Mouse (Mus musculus) midbrain, embryonic 11.5 days (tissue): ENCODE results near the gene As3mt. TPM values are rescaled to one million over a fixed set of nuclear protein-coding genes. Genes with fewer than 3 reads are reported as not detected.
"Not testable (repeated sequence)": the region's sequence is repeated elsewhere in the genome, so short reads cannot be mapped to it uniquely, and the experiment has no call there.

Source experiments
- ATAC-seq: fragments of 200-750 bp; cut with Nextera tagmentation; 2 replicates; pipeline ENCODE4 v1.8.0; 2017; ENCODE audit warnings: moderate TSS enrichment, moderate library complexity; ENCODE audit not compliant: low FRiP score
- DNase-seq: peaks from one replicate; pipeline ENCODE4 v3.0.0; 2015; ENCODE audit warnings: low spot score; ENCODE audit errors: missing footprints
- H3K27ac ChIP-seq: fragments of 300-500 bp; sonication (generic); 2 replicates; pipeline ENCODE4 v1.5.1; 2014; ENCODE audit warnings: low read depth, low read length
- H3K27me3 ChIP-seq: fragments of 300-500 bp; sonication (generic); 2 replicates; pipeline ENCODE4 v1.6.1; 2014; ENCODE audit warnings: mild to moderate bottlenecking, low read length, moderate library complexity, mixed read lengths; ENCODE audit not compliant: control insufficient read depth, insufficient read depth
- H3K36me3 ChIP-seq: fragments of 300-500 bp; sonication (generic); 2 replicates; pipeline ENCODE4 v1.6.1; 2014; ENCODE audit warnings: mild to moderate bottlenecking, low read length, moderate library complexity, mixed read lengths; ENCODE audit not compliant: control insufficient read depth, insufficient read depth
- H3K4me1 ChIP-seq: fragments of 300-500 bp; sonication (generic); 2 replicates; pipeline ENCODE4 v1.6.1; 2014; ENCODE audit warnings: low read length; ENCODE audit not compliant: control insufficient read depth, insufficient read depth
- H3K4me2 ChIP-seq: fragments of 300-500 bp; sonication (generic); 2 replicates; pipeline ENCODE4 v1.6.1; 2014; ENCODE audit warnings: mild to moderate bottlenecking, moderate library complexity
- H3K4me3 ChIP-seq: fragments of 300-500 bp; sonication (generic); 2 replicates; pipeline ENCODE4 v1.5.1; 2014; ENCODE audit warnings: low read depth, low read length
- H3K9ac ChIP-seq: fragments of 300-500 bp; sonication (generic); 2 replicates; pipeline ENCODE4 v1.6.1; 2014; ENCODE audit warnings: low read length
- H3K9me3 ChIP-seq: fragments of 300-500 bp; sonication (generic); 2 replicates; pipeline ENCODE4 v1.6.1; 2016; ENCODE audit warnings: low read length; ENCODE audit not compliant: control insufficient read depth
- WGBS: fragments of 180-500 bp; shearing (Covaris S2); extraction: QIAGEN DNeasy Blood & Tissue Kit; methylation state at CpG from one replicate; pipeline ENCODE4 v1.1.7; 2014; 5-methylcytosine and 5-hydroxymethylcytosine counted together
- polyA plus RNA-seq: library from polyadenylated mRNA; unstranded; fragments of >200 nt; fragmentation: Nextera tagmentation; extraction: Ambion mirVana; gene quantifications from 2 replicates; pipeline ENCODE4 v1.2.1, GENCODE M21; 2014

The As3mt gene
- polyA plus RNA-seq, 1 experiment from 2014 or later, result 37.6 TPM

DNA sequence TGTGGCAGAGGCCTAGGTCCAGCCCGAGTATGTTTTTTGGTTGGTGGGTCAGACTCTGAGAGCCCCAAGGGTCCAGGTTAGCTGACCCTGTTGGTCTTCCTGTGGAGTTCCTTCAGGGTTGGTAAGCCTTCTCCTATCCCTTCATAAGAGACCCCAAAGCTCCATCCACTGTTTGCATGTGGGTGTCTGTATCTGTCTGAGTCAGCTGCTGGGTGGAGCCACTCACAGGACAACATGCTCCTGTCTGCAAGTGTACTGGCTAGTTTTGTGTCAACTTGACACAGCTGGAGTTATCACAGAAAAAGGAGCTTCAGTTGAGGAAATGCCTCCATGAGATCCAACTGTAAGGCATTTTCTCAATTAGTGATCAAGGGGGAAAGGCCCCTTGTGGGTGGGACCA is 71.9 kb downstream of the As3mt start:
- 100% methylated on average over 1 of the region's 1 CpGs for WGBS
- not testable (repeated sequence) for H3K36me3 ChIP-seq, H3K27me3 ChIP-seq, ATAC-seq, H3K4me3 ChIP-seq, H3K4me1 ChIP-seq, H3K9ac ChIP-seq, H3K4me2 ChIP-seq, H3K27ac ChIP-seq, H3K9me3 ChIP-seq, DNase-seq

DNA sequence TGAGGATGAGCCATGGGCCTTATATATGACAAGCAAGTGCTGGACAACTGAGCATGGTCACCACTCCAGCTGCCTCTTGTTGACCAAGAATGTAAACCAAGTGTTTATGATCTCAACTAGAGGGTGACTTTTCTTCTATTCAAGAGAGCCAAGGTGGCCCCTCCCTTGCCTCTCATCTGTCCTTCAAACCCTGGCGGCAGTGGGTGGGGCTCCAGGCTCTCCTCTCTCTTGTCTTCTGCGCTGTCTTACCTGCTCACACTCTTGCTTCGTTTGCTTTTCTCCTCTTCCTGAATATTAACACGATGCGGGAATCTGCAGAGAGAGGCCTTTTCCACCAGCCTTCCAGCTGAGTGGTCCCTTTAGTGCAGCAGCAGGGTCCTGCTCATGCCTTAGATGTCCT is 76.8 kb downstream of the As3mt start:
- Histone ChIP-seq H3K4me3 (no peak overlapping the region), H3K4me1 (no peaks in the 10 kb centered on the region), H3K27me3 (no peaks in the 10 kb centered on the region), H3K36me3 (no peaks in the 10 kb centered on the region), H3K9ac (no peak overlapping the region), H3K4me2 (no peak overlapping the region), H3K9me3 (no peaks in the 10 kb centered on the region), H3K27ac (no peak overlapping the region)
- ATAC-seq, result no peak
- 71% methylated on average over 5 of the region's 5 CpGs for WGBS
- no peak for DNase-seq

DNA sequence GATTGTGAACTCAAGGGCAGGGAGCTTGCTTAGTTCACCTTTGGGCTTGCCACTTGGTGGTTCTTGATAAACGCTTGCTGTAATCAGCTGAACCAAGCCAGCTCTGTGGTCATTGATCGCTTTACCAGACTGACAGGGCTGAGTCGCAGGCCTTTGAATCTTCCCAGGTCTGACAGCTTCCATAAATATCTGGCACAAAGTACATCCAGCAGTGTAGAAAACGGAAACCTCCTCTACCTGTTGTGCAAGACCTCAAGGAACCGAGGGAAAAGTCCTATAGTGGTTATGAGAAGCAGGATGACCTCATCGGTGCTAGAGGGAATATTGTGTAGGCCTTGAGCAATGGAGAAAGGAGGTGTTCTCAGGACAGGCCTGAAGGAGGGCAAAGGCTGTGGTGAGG is 77.2 kb downstream of the As3mt start:
- Histone ChIP-seq H3K27me3 (no peaks in the 10 kb centered on the region), H3K4me1 (no peaks in the 10 kb centered on the region), H3K4me2 (no peak overlapping the region), H3K4me3 (no peak overlapping the region), H3K36me3 (no peaks in the 10 kb centered on the region), H3K9ac (no peak overlapping the region), H3K9me3 (no peaks in the 10 kb centered on the region), H3K27ac (no peak overlapping the region)
- 92% methylated on average over 6 of the region's 6 CpGs for WGBS
- ATAC-seq (no peak), DNase-seq (no peak)

DNA sequence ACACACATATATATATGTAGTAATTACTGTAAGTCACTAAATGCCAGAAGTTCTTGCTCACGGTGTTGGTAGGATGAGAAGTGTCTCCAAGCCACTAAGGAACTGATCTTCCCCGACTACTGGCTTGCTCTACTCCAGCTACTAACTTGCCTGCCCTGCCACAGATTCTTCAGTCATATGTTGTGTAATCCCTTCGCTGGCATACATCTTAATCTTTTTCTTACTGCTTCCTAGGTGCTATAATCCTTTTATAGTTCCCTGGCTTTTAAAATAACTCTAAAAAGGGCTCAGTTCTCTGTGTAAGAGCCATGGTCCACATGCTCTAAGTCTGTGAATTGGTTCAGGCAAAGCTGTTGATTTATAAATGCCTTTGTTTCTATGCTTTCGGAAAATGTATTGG is 78.4 kb downstream of the As3mt start:
- Histone ChIP-seq H3K4me1 (no peaks in the 10 kb centered on the region), H3K9ac (no peak overlapping the region), H3K9me3 (no peaks in the 10 kb centered on the region), H3K4me3 (no peak overlapping the region), H3K27ac (no peak overlapping the region), H3K4me2 (no peak overlapping the region), H3K36me3 (no peaks in the 10 kb centered on the region), H3K27me3 (no peaks in the 10 kb centered on the region)
- ATAC-seq (no peak), DNase-seq (no peak)
- WGBS, result 81% methylated on average over 4 of the region's 4 CpGs

DNA sequence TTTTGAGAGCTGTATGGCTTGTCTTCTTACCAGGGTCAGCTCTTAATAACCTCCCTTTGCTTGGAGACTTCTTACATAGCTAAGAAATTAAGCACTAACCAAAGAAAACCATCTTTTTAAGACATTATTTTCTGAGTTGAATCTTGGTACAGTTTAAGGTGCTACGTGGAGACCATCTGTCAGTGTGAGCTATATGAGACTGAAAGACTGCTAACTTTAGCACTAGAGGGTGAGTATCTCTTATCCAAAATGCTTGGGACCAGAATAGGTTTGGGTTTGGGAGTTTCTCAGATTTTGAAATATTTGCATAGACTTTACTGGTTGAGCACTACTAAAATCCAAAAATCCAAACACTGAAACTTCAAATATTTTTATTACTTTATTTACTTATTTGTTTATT is 82.5 kb downstream of the As3mt start:
- Histone ChIP-seq H3K36me3 (no peaks in the 10 kb centered on the region), H3K27me3 (no peaks in the 10 kb centered on the region), H3K9ac (no peak overlapping the region), H3K4me2 (no peak overlapping the region), H3K4me3 (no peak overlapping the region), H3K4me1 (no peaks in the 10 kb centered on the region), H3K27ac (no peak overlapping the region), H3K9me3 (no peaks in the 10 kb centered on the region)
- 98% methylated on average over 1 of the region's 1 CpGs for WGBS
- ATAC-seq (no peak), DNase-seq (no peak)

Other genes starting within 250 kb of the As3mt start
- 28.6 and 31.7 TPM in 2 replicates for gene Trim8, start 205.8 kb upstream of the As3mt start, polyA plus RNA-seq
- 155 and 160 TPM in 2 replicates for gene Arl3, start 134.3 kb upstream of the As3mt start, polyA plus RNA-seq
- 12.1 and 12.7 TPM in 2 replicates for gene Sfxn2, start 134.1 kb upstream of the As3mt start, polyA plus RNA-seq
- 29.0 and 30.3 TPM in 2 replicates for gene Wbp1l, start 108.4 kb upstream of the As3mt start, polyA plus RNA-seq
- not detected in 2 replicates for gene Cyp17a1, start 34.3 kb upstream of the As3mt start, polyA plus RNA-seq
- gene Borcs7, start 17.6 kb upstream of the As3mt start, polyA plus RNA-seq, result 15.3 and 16.2 TPM in 2 replicates
- gene Cnnm2, start 54.1 kb downstream of the As3mt start, polyA plus RNA-seq, result 4.5 and 4.9 TPM in 2 replicates